Mouse (Mus musculus) bone marrow, adult 2 months (tissue): ENCODE results near the gene Helq.

Experiments
- CTCF ChIP-seq: fragments of 200-500 bp; IDR thresholded peaks from 2 replicates; pipeline ENCODE4 v1.5.1; 2011; ENCODE audit warnings: low read length, control low read depth; ENCODE audit not compliant: control insufficient read depth, insufficient read depth
- POLR2A ChIP-seq: fragments of 200-500 bp; IDR thresholded peaks from 2 replicates; pipeline ENCODE4 v1.6.1; 2011; ENCODE audit warnings: low read depth, mild to moderate bottlenecking, control low read depth, low read length, borderline replicate concordance; ENCODE audit not compliant: control insufficient read depth

- TF ChIP-seq CTCF (no peak), POLR2A (no peak)
These were observed 23.0 kb upstream of the Helq start for GRCm38 (mm10) chr5:100821375-100821774.
